Mouse (Mus musculus) gonadal fat pad, adult 2 months (tissue): ENCODE data around the gene Aasdh. TPM values are rescaled to one million over a fixed set of nuclear protein-coding genes. Genes with fewer than 3 reads are reported as not detected.

Experiments used
- DNase-seq: peaks from one replicate; pipeline ENCODE4 v3.0.0-alpha.2; 2012; ENCODE audit warnings: low read depth
- polyA plus RNA-seq: library from polyadenylated mRNA; depleted of rRNA; stranded (reverse); fragments of >200 nt; gene quantifications from 2 replicates; pipeline ENCODE4 v1.2.3, GENCODE M21; 2012; rRNA removed

The Aasdh gene
- polyA plus RNA-seq, 1 experiment, result 16.2 TPM

DNA sequence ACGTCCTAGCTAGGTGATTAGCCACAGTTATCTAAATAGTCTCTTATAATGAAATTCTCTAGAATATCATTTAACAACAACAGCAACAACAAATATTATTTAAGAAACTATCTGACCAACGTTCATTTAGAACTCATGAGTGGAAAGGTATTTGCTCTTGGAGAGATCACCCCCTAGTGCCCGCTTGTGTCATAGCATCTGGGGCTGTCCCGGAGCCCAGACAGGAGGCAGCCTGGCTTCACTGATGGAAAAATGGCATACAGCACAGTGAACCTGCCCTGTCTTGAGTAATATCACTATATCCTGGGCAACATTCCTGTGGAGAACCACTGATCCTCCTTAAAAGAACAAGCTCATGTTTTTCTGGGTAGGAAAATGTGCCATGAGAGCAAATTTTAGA is 61.9 kb downstream of the Aasdh start:
- DNase-seq, result no peak

DNA sequence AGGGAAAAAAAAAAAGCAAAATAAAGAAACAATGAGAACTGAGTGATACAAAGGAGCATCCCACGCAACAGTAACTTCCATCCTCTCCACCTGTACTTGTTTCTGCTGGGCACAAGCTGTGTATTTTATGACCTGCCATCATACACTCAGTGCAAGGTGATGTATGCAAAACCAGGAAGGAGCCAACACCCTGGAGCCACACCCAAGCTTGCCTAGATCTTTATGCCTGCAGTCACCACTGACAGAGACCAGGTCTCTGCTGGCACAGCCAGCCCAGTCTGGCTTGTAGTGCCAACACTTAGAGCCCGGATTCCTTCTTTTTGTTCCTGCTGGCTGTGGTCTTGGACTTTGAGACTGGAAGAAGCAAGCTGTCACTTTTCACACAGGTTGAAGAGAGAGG is 63.5 kb downstream of the Aasdh start:
- DNase-seq, result no peak

DNA sequence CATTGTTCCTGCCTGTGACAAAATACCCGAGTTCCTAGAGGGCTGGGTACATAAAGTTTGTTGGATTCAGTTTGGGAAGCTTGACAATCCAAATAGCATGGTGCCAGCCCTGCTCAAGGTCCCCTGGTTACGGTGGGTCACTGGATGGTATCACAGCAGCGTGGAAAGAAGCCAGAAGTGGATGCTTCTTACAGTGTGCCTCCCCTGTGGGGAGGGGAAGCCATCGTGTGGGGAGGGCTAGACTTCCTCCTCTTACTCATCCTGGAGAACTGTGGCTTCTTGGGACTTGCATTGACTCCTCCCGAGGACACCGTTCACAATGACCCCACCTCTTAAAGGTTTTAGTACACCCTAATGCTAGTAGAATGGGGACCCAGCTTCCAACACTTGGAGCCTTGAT is 65.5 kb downstream of the Aasdh start:
- DNase-seq, result no peak

DNA sequence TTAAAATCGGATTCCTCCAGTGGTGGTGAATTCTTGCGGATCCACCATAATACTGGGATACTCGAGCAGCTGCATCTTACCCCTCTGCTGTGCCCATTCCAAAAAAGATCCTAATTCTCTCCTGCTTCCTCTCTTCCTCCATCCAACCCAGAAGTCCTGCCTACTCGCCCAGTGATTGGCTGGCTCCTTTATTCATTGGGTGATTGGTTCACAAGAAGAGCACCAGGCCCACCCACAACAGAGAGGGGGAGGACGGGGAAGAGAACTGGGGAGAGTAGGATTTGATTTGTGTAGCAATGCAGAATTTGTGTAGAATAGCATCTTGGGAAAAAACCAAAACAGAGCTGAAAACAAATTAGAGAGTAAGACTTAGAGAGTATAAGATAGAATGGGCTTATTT is 68.3 kb downstream of the Aasdh start:
- no peak for DNase-seq

DNA sequence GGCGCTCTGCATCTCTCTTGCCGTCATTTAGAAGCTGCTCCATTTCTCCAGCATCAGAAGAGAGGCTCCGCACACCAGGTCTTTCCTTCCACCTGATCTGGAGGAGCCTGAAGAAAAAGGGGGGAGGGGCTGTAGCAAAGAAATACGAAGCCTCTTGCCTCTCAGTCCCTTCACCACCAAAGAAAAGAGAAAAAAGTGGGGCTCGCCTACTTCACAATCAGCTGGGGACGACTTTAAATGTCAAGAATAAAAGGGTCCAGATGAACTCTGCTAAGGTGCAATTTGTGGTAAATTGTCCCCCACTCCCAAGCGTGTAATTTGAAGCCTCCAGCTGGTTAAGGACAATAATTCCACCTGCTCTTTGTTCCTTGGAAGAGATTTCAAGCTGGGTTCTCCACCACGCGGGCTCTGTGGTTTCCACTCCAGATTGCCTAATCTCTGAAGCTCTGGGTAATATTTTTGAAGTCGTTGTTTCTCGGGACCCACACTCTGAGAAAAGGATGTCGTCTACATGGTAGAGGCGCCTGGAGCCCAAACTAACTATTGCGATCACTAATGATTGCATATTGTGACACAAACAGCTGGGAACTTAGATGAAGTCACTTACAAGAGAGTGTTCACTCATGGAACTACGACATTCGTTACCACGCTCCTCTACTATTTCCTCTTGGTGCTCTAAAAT is 72.6 kb downstream of the Aasdh start:
- no peak for DNase-seq

DNA sequence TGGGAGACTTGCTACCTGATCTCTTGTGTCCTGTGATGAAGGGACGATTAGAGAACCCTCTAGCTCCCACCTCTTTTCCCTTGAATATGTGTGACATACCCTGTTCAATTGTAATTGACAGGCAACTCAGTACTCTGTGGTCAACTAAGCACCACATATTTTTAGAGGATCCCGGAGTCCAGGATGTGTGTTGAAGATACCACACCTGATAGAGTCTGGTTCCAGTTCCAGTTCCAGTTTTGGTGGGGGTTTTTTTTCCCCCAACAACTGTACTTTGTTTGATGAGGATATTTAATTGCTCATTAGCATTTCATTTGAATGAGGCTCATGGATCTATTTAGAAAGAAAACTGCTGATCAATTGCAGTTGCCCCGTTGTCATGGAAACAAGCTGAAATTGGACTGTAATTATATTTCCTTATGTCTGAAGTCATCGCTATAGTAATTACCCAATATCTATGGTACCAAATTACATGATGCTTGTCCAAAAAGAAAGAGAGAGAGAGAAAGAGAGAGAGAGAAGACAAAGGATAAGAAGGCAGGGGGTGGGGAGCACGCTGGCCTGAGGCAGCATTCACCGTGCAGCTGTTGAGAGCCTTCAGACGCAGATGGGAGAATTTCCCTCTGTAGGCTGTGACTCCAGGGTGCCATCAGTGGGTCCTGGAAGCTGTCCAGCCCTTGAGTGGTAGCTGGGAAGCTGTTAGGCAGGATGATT is 76.6 kb downstream of the Aasdh start:
- no peak for DNase-seq

Other genes starting within 250 kb of the Aasdh start
- 2.0 and 2.1 TPM in 2 replicates for gene C530008M17Rik, start 249.0 kb downstream of the Aasdh start, polyA plus RNA-seq
- 52.4 and 56.1 TPM in 2 replicates for gene Paics, start 45.8 kb upstream of the Aasdh start, polyA plus RNA-seq
- 5.6 and 8.7 TPM in 2 replicates for gene Ppat, start 46.1 kb upstream of the Aasdh start, polyA plus RNA-seq
- 43.7 and 54.2 TPM in 2 replicates for gene Srp72, start 69.2 kb upstream of the Aasdh start, polyA plus RNA-seq
- 0.82 and 1.2 TPM in 2 replicates for gene Arl9, start 98.5 kb upstream of the Aasdh start, polyA plus RNA-seq
- gene Thegl, start 110.5 kb upstream of the Aasdh start, polyA plus RNA-seq, result 0.28 and 0.56 TPM in 2 replicates
- gene Hopx, start 209.6 kb upstream of the Aasdh start, polyA plus RNA-seq, result 65.9 and 80.4 TPM in 2 replicates